Mouse (Mus musculus) midbrain, embryonic 10.5 days (tissue): ENCODE data around the gene Map3k12. TPM values are rescaled to one million over a fixed set of nuclear protein-coding genes. Genes with fewer than 3 reads are reported as not detected.

Experiments
- DNase-seq: peaks from one replicate; pipeline ENCODE4 v3.0.0-alpha.2; 2017; ENCODE audit warnings: low spot score
- H3K27ac ChIP-seq: fragments of 300-500 bp; sonication (generic); replicated peaks from 2 replicates; pipeline ENCODE4 v1.5.1; 2016; ENCODE audit warnings: mild to moderate bottlenecking
- H3K27me3 ChIP-seq: fragments of 300-500 bp; sonication (generic); 2 replicates; pipeline ENCODE4 v1.6.1; 2016; ENCODE audit warnings: low read depth, mild to moderate bottlenecking; ENCODE audit not compliant: poor library complexity, severe bottlenecking
- H3K36me3 ChIP-seq: fragments of 300-500 bp; sonication (generic); 2 replicates; pipeline ENCODE4 v1.6.1; 2016; ENCODE audit warnings: mild to moderate bottlenecking, moderate library complexity
- H3K4me1 ChIP-seq: fragments of 300-500 bp; sonication (generic); 2 replicates; pipeline ENCODE4 v1.6.1; 2016
- H3K4me3 ChIP-seq: fragments of 300-500 bp; sonication (generic); 2 replicates; pipeline ENCODE4 v1.5.1; 2016; ENCODE audit warnings: mild to moderate bottlenecking, moderate library complexity
- H3K9me3 ChIP-seq: fragments of 300-500 bp; sonication (generic); replicated peaks from 2 replicates; pipeline ENCODE4 v1.6.1; 2016; ENCODE audit warnings: mild to moderate bottlenecking
- WGBS: fragments of 180-500 bp; shearing (Covaris S2); methylation state at CpG from one replicate; pipeline ENCODE4 v1.1.7; 2016; 5-methylcytosine and 5-hydroxymethylcytosine counted together
- polyA plus RNA-seq: library from polyadenylated mRNA; unstranded; fragments of >200 nt; fragmentation: Nextera tagmentation; extraction: Ambion mirVana; gene quantifications from 2 replicates; pipeline ENCODE4 v1.2.1, GENCODE M21; 2016

The Map3k12 gene
- polyA plus RNA-seq: 23.4 and 31.8 TPM in 2 replicates

GRCm38 (mm10) chr15:102516728-102517404 is at the start of gene Map3k12:
Map3k12 (minus strand) TSS chr15:102517064.
- peak; percentile 81 for DNase-seq
- Histone ChIP-seq H3K9me3 (no peaks in the 10 kb centered on the region), H3K36me3 (peaks cover 17% of the 10 kb centered on the region), H3K4me3 (peak within 1 kb of the TSS; percentile 81), H3K4me1 (peaks cover 67% of the 10 kb centered on the region), H3K27ac (peak within 1 kb of the TSS; percentile 98), H3K27me3 (no peaks in the 10 kb centered on the region)
- under 1% methylated on average over 43 of the region's 43 CpGs for WGBS

- Histone ChIP-seq H3K27ac (no peak overlapping the region), H3K4me3 (no peak overlapping the region), H3K4me1 (no peaks in the 10 kb centered on the region), H3K27me3 (no peaks in the 10 kb centered on the region), H3K36me3 (peaks cover 25% of the 10 kb centered on the region), H3K9me3 (no peaks in the 10 kb centered on the region)
- WGBS: 93% methylated on average over 5 of the region's 5 CpGs
- DNase-seq: no peak
These were observed 46.8 kb upstream of the Map3k12 start for GRCm38 (mm10) chr15:102563681-102564080.

GRCm38 (mm10) chr15:102563061-102563460 is 46.2 kb upstream of the Map3k12 start:
- WGBS: 93% methylated on average over 3 of the region's 3 CpGs
- H3K9me3 ChIP-seq: no peaks in the 10 kb centered on the region
- DNase-seq: no peak
- peaks cover 25% of the 10 kb centered on the region for H3K36me3 ChIP-seq
- H3K4me1 ChIP-seq: no peaks in the 10 kb centered on the region
- no peak overlapping the region for H3K4me3 ChIP-seq
- no peak overlapping the region for H3K27ac ChIP-seq
- no peaks in the 10 kb centered on the region for H3K27me3 ChIP-seq

- WGBS: 98% methylated on average over 1 of the region's 1 CpGs
- H3K4me3 ChIP-seq: no peak overlapping the region
- H3K36me3 ChIP-seq: peaks cover 25% of the 10 kb centered on the region
- DNase-seq: no peak
- no peak overlapping the region for H3K27ac ChIP-seq
- no peaks in the 10 kb centered on the region for H3K4me1 ChIP-seq
- no peaks in the 10 kb centered on the region for H3K9me3 ChIP-seq
- H3K27me3 ChIP-seq: no peaks in the 10 kb centered on the region
These were observed 45.6 kb upstream of the Map3k12 start for GRCm38 (mm10) chr15:102562491-102562890.

- H3K4me1 ChIP-seq: no peaks in the 10 kb centered on the region
- no peak for DNase-seq
- H3K36me3 ChIP-seq: peaks cover 55% of the 10 kb centered on the region
- H3K27ac ChIP-seq: no peak overlapping the region
- H3K27me3 ChIP-seq: no peaks in the 10 kb centered on the region
- H3K4me3 ChIP-seq: no peak overlapping the region
- H3K9me3 ChIP-seq: no peaks in the 10 kb centered on the region
These were observed 40.7 kb upstream of the Map3k12 start for GRCm38 (mm10) chr15:102557580-102557979.

- Histone ChIP-seq H3K27ac (no peak overlapping the region), H3K4me3 (no peak overlapping the region), H3K27me3 (no peaks in the 10 kb centered on the region), H3K36me3 (peaks cover 62% of the 10 kb centered on the region), H3K9me3 (no peaks in the 10 kb centered on the region), H3K4me1 (no peaks in the 10 kb centered on the region)
- WGBS: 90% methylated on average over 1 of the region's 1 CpGs
- no peak for DNase-seq
These were observed 38.7 kb upstream of the Map3k12 start for GRCm38 (mm10) chr15:102555581-102555980.

GRCm38 (mm10) chr15:102552599-102552998 is 35.7 kb upstream of the Map3k12 start:
- H3K4me1 ChIP-seq: no peaks in the 10 kb centered on the region
- WGBS: 95% methylated on average over 5 of the region's 5 CpGs
- DNase-seq: no peak
- no peaks in the 10 kb centered on the region for H3K27me3 ChIP-seq
- H3K36me3 ChIP-seq: peaks cover 73% of the 10 kb centered on the region
- no peak overlapping the region for H3K27ac ChIP-seq
- no peak overlapping the region for H3K4me3 ChIP-seq
- H3K9me3 ChIP-seq: no peaks in the 10 kb centered on the region

GRCm38 (mm10) chr15:102547478-102547877 is 30.6 kb upstream of the Map3k12 start:
- DNase-seq: no peak
- Histone ChIP-seq H3K27me3 (no peaks in the 10 kb centered on the region), H3K27ac (no peak overlapping the region), H3K9me3 (no peaks in the 10 kb centered on the region), H3K4me1 (no peaks in the 10 kb centered on the region), H3K36me3 (peaks cover 78% of the 10 kb centered on the region), H3K4me3 (no peak overlapping the region)
- 90% methylated on average over 3 of the region's 3 CpGs for WGBS

GRCm38 (mm10) chr15:102546677-102547427 is 30.0 kb upstream of the Map3k12 start:
- no peak overlapping the region for H3K4me3 ChIP-seq
- no peaks in the 10 kb centered on the region for H3K9me3 ChIP-seq
- WGBS: 92% methylated on average over 3 of the region's 3 CpGs
- no peaks in the 10 kb centered on the region for H3K4me1 ChIP-seq
- no peak for DNase-seq
- H3K36me3 ChIP-seq: peaks cover 78% of the 10 kb centered on the region
- no peaks in the 10 kb centered on the region for H3K27me3 ChIP-seq
- no peak overlapping the region for H3K27ac ChIP-seq

- 88% methylated on average over 3 of the region's 3 CpGs for WGBS
- DNase-seq: no peak
- Histone ChIP-seq H3K4me3 (no peak overlapping the region), H3K27me3 (no peaks in the 10 kb centered on the region), H3K27ac (no peak overlapping the region), H3K4me1 (no peaks in the 10 kb centered on the region), H3K36me3 (peaks cover 78% of the 10 kb centered on the region), H3K9me3 (no peaks in the 10 kb centered on the region)
These were observed 29.4 kb upstream of the Map3k12 start for GRCm38 (mm10) chr15:102546246-102546645.

- H3K27me3 ChIP-seq: no peaks in the 10 kb centered on the region
- no peaks in the 10 kb centered on the region for H3K9me3 ChIP-seq
- H3K36me3 ChIP-seq: peaks cover 84% of the 10 kb centered on the region
- no peak overlapping the region for H3K4me3 ChIP-seq
- 94% methylated on average over 4 of the region's 4 CpGs for WGBS
- H3K27ac ChIP-seq: no peak overlapping the region
- no peak for DNase-seq
- H3K4me1 ChIP-seq: no peaks in the 10 kb centered on the region
These were observed 27.9 kb upstream of the Map3k12 start for GRCm38 (mm10) chr15:102544801-102545200.

- H3K27me3 ChIP-seq: no peaks in the 10 kb centered on the region
- peaks cover 79% of the 10 kb centered on the region for H3K36me3 ChIP-seq
- no peak overlapping the region for H3K4me3 ChIP-seq
- H3K27ac ChIP-seq: no peak overlapping the region
- H3K9me3 ChIP-seq: no peaks in the 10 kb centered on the region
- WGBS: 91% methylated on average over 7 of the region's 7 CpGs
- no peaks in the 10 kb centered on the region for H3K4me1 ChIP-seq
- no peak for DNase-seq
These were observed 17.1 kb upstream of the Map3k12 start for GRCm38 (mm10) chr15:102533926-102534325.
